Mouse (Mus musculus) embryonic facial prominence, embryonic 14.5 days (tissue): ENCODE results near the gene Nicn1. TPM values are rescaled to one million over a fixed set of nuclear protein-coding genes. Genes with fewer than 3 reads are reported as not detected.
"Not testable (repeated sequence)": the region's sequence is repeated elsewhere in the genome, so short reads cannot be mapped to it uniquely, and the experiment has no call there.

ENCODE experiments used
- ATAC-seq: fragments of 200-750 bp; cut with Nextera tagmentation; 2 replicates; pipeline ENCODE4 v1.8.0; 2017; ENCODE audit warnings: low read depth, moderate number of reproducible peaks, moderate TSS enrichment
- DNase-seq: peaks from one replicate; pipeline ENCODE4 v3.0.0-alpha.2; 2015; ENCODE audit warnings: low spot score
- H3K27ac ChIP-seq: fragments of 300-500 bp; sonication (generic); replicated peaks from 2 replicates; pipeline ENCODE4 v1.5.1; 2014; ENCODE audit warnings: low read depth, mild to moderate bottlenecking, low read length, moderate library complexity
- H3K27me3 ChIP-seq: fragments of 300-500 bp; sonication (generic); replicated peaks from 2 replicates; pipeline ENCODE4 v1.6.1; 2014; ENCODE audit warnings: low read length; ENCODE audit not compliant: control insufficient read depth, insufficient read depth
- H3K36me3 ChIP-seq: fragments of 300-500 bp; sonication (generic); 2 replicates; pipeline ENCODE4 v1.6.1; 2014; ENCODE audit warnings: low read length, mixed read lengths; ENCODE audit not compliant: control insufficient read depth, insufficient read depth
- H3K4me1 ChIP-seq: fragments of 300-500 bp; sonication (generic); 2 replicates; pipeline ENCODE4 v1.6.1; 2014; ENCODE audit warnings: antibody characterized with exemption, low read length; ENCODE audit not compliant: control insufficient read depth, insufficient read depth
- H3K4me2 ChIP-seq: fragments of 300-500 bp; sonication (generic); 2 replicates; pipeline ENCODE4 v1.6.1; 2014; ENCODE audit warnings: low read depth, mild to moderate bottlenecking, low read length, moderate library complexity, mixed read lengths
- H3K4me3 ChIP-seq: fragments of 300-500 bp; sonication (generic); 2 replicates; pipeline ENCODE4 v1.5.1; 2014; ENCODE audit warnings: low read depth, mild to moderate bottlenecking, low read length
- H3K9ac ChIP-seq: fragments of 300-500 bp; sonication (generic); 2 replicates; pipeline ENCODE4 v1.6.1; 2014; ENCODE audit warnings: low read depth, mild to moderate bottlenecking, low read length, moderate library complexity, mixed read lengths
- H3K9me3 ChIP-seq: fragments of 300-500 bp; sonication (generic); 2 replicates; pipeline ENCODE4 v1.6.1; 2016; ENCODE audit warnings: low read length; ENCODE audit not compliant: control insufficient read depth
- whole genome bisulfite sequencing: fragments of 180-500 bp; shearing (Covaris S2); extraction: QIAGEN DNeasy Blood & Tissue Kit; methylation state at CpG from one replicate; pipeline ENCODE4 v1.1.7; 2014; 5-methylcytosine and 5-hydroxymethylcytosine counted together
- polyA plus RNA-seq: library from polyadenylated mRNA; unstranded; fragments of >200 nt; fragmentation: Nextera tagmentation; extraction: Ambion mirVana; gene quantifications from 2 replicates; pipeline ENCODE4 v1.2.1, GENCODE M21; 2014

Nicn1 gene
- polyA plus RNA-seq, 1 experiment from 2014 or later: 38.9 TPM

GRCm38 (mm10) chr9:108307021-108307807 is 17.0 kb downstream of the Nicn1 start:
- peak overlapping the region; percentile 95 for H3K4me3 ChIP-seq
- H3K36me3 ChIP-seq: peaks cover 15% of the 10 kb centered on the region
- peak overlapping the region; percentile 86 for H3K4me2 ChIP-seq
- DNase-seq (no peak), ATAC-seq (no peak)
- peak overlapping the region; percentile 99 for H3K9ac ChIP-seq
- no peaks in the 10 kb centered on the region for H3K27me3 ChIP-seq
- peak overlapping the region; percentile 100 for H3K27ac ChIP-seq
- H3K9me3 ChIP-seq: no peaks in the 10 kb centered on the region
- H3K4me1 ChIP-seq: peaks cover 32% of the 10 kb centered on the region
- 11% methylated on average over 12 of the region's 12 CpGs for WGBS

- Histone ChIP-seq H3K9ac (peak overlapping the region; percentile 63; the same call in 1 of the 2 replicates), H3K36me3 (peaks cover 9% of the 10 kb centered on the region), H3K27me3 (no peaks in the 10 kb centered on the region), H3K4me2 (peak overlapping the region; percentile 86), H3K4me3 (peak overlapping the region; percentile 95), H3K4me1 (peaks cover 32% of the 10 kb centered on the region), H3K27ac (no peak overlapping the region), H3K9me3 (no peaks in the 10 kb centered on the region)
- DNase-seq (no peak), ATAC-seq (no peak)
- WGBS: 64% methylated on average over 2 of the region's 2 CpGs
Observed at GRCm38 (mm10) chr9:108308141-108308540, 17.9 kb downstream of the Nicn1 start.

- ATAC-seq: no peak
- H3K36me3 ChIP-seq: peaks cover 42% of the 10 kb centered on the region
- H3K9ac ChIP-seq: no peak overlapping the region
- H3K4me2 ChIP-seq: no peak overlapping the region
- 96% methylated on average over 3 of the region's 3 CpGs for WGBS
- H3K27me3 ChIP-seq: no peaks in the 10 kb centered on the region
- DNase-seq: no peak
- no peaks in the 10 kb centered on the region for H3K4me1 ChIP-seq
- no peak overlapping the region for H3K4me3 ChIP-seq
- H3K27ac ChIP-seq: no peak overlapping the region
- no peaks in the 10 kb centered on the region for H3K9me3 ChIP-seq
Observed at GRCm38 (mm10) chr9:108317572-108317971, 27.3 kb downstream of the Nicn1 start.

GRCm38 (mm10) chr9:108318462-108318861 is 28.2 kb downstream of the Nicn1 start:
- Histone ChIP-seq H3K27ac (no peak overlapping the region), H3K4me3 (no peak overlapping the region), H3K9me3 (no peaks in the 10 kb centered on the region), H3K36me3 (peaks cover 45% of the 10 kb centered on the region), H3K27me3 (no peaks in the 10 kb centered on the region), H3K4me2 (no peak overlapping the region), H3K4me1 (no peaks in the 10 kb centered on the region), H3K9ac (no peak overlapping the region)
- DNase-seq (no peak), ATAC-seq (no peak)
- 85% methylated on average over 2 of the region's 2 CpGs for WGBS

GRCm38 (mm10) chr9:108322054-108322453 is 31.8 kb downstream of the Nicn1 start:
- not testable (repeated sequence) for ATAC-seq

DNA sequence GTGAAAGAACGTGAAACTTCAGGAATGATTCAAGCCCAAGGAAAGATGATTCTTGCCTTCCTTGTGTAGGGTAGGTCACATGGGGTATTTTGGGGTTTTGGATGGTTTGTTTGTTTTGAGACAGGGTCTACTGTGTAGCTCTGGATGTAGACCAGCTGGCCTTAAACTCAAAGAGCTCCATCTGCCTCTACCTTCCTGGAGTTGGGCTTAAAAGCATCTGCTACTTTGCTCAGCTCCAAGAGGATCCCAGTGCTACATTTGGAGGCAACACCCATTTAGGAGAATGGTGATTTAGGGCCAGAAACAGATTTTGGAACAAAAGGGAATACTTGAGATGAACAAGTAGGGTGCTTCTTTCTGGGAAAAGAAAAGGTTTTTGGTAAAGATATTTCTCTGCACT is 34.6 kb downstream of the Nicn1 start:
- DNase-seq (no peak), ATAC-seq (no peak)
- no peaks in the 10 kb centered on the region for H3K4me1 ChIP-seq
- H3K9me3 ChIP-seq: no peaks in the 10 kb centered on the region
- no peaks in the 10 kb centered on the region for H3K27me3 ChIP-seq
- no peak overlapping the region for H3K27ac ChIP-seq
- H3K4me3 ChIP-seq: no peak overlapping the region
- H3K4me2 ChIP-seq: no peak overlapping the region
- WGBS: 97% methylated on average over 1 of the region's 1 CpGs
- no peak overlapping the region for H3K9ac ChIP-seq
- H3K36me3 ChIP-seq: peaks cover 63% of the 10 kb centered on the region

More at GRCm38 (mm10) chr9:108322054-108322453, 31.8 kb downstream of the Nicn1 start:
- H3K4me1 ChIP-seq, DNase-seq, H3K9ac ChIP-seq, H3K27ac ChIP-seq, H3K4me3 ChIP-seq, H3K4me2 ChIP-seq, H3K27me3 ChIP-seq, H3K9me3 ChIP-seq: not testable (repeated sequence)
- peaks cover 44% of the 10 kb centered on the region for H3K36me3 ChIP-seq
- 81% methylated on average over 7 of the region's 7 CpGs for WGBS

- 98% methylated on average over 2 of the region's 2 CpGs for WGBS
- H3K4me1 ChIP-seq: no peaks in the 10 kb centered on the region
- no peaks in the 10 kb centered on the region for H3K9me3 ChIP-seq
- H3K4me2 ChIP-seq: no peak overlapping the region
- no peak overlapping the region for H3K9ac ChIP-seq
- no peak for DNase-seq
- no peak for ATAC-seq
- no peak overlapping the region for H3K27ac ChIP-seq
- no peaks in the 10 kb centered on the region for H3K27me3 ChIP-seq
- H3K4me3 ChIP-seq: no peak overlapping the region
- H3K36me3 ChIP-seq: peaks cover 67% of the 10 kb centered on the region
Observed at GRCm38 (mm10) chr9:108325811-108326210, 35.6 kb downstream of the Nicn1 start.

- 74% methylated on average over 10 of the region's 10 CpGs for WGBS
- H3K4me2 ChIP-seq: peak overlapping the region; percentile 80
- ATAC-seq (no peak), DNase-seq (no peak)
- 0 out of 2 replicates have a peak overlapping the region, but pooled peaks have one; percentile 94 for H3K9ac ChIP-seq
- H3K27ac ChIP-seq: peak overlapping the region; percentile 95
- H3K27me3 ChIP-seq: no peaks in the 10 kb centered on the region
- peaks cover 10% of the 10 kb centered on the region for H3K4me1 ChIP-seq
- H3K36me3 ChIP-seq: peaks cover 39% of the 10 kb centered on the region
- H3K4me3 ChIP-seq: peak overlapping the region; percentile 81
- H3K9me3 ChIP-seq: no peaks in the 10 kb centered on the region
Observed at GRCm38 (mm10) chr9:108337848-108338550, 47.8 kb downstream of the Nicn1 start.
